14 mouse cellular contexts compared by ENCODE assay signal in the genomic region with DNA sequence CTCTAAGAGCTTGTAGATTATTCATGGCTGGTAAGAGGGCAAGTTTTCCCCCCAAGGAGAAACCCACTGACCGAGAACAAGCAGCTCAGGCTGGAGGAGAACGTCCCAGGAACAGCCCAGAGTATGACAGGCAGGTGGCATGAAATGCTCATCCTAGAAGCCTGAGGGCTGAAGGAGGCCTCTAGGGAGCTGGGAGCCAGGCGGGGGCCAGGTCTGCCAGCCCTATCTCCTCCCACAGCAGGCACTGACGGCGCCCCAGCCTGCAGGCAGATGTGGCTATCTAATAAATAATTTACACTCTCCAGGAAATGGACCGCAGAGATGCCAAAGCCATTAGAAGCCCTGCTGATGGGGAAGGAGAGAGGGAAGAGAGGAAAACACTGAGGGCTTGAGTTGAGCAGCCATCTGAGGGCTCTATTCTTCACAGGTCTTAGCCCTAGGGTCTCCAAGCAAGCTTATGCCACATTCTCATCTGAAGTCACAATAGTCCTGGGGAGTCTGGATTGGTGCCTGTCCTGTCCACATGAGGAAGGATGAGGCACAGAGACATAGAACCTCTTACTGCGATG.
DNase-seq lines count a peak whose midpoint lies in the region; ATAC-seq lines count a peak whose summit lies in the region.
"Had no signal": no experiment of that assay in that cellular context is flagged by ENCODE, and none has a peak within 500 bp of the region (broad histone marks: within the 10 kb centered on the region; RNA-seq: fewer than 3 reads in every experiment).

No protein-coding gene starts in this region.

- H3K4me2 ChIP-seq in hindbrain, embryonic 12.5 days (replicated peaks), result no peak overlapping the region
- no peak overlapping the region for H3K4me2 ChIP-seq in midbrain, embryonic 11.5 days
- H3K4me2 ChIP-seq: heart, embryonic 11.5 days had no signal

- DNase-seq in left cerebral cortex, postnatal 4 days, result peak; percentile 51
- no peak for DNase-seq in left cerebral cortex, adult 9 months (ENCODE audit: low spot score in 2 of 2)
- DNase-seq in midbrain, embryonic 11.5 days (ENCODE audit: low spot score, missing footprints), result no peak
- DNase-seq in retina, postnatal 1 day, result peak; percentile 58
- DNase-seq in yolk sac, embryonic 10.5 days (ENCODE audit: low spot score), result no peak
- DNase-seq in urinary bladder, postnatal 25 days (ENCODE audit: low spot score), result no peak
- DNase-seq: adrenal gland, adult 2 months; cerebellum, postnatal 36 days; layer of hippocampus, adult 9-11 months; lung, adult 2 months; thymus, adult 18-20 months had no signal

- H3K27me3 ChIP-seq in hindbrain, embryonic 12.5 days, result no peaks in the 10 kb centered on the region
- H3K27me3 ChIP-seq in midbrain, embryonic 11.5 days (ENCODE audit: control insufficient read depth, insufficient read depth, low read length), result no peaks in the 10 kb centered on the region

- 46% methylated on average over 7 of the region's 7 CpGs for WGBS in hindbrain, embryonic 12.5 days
- WGBS in midbrain, embryonic 11.5 days, result 80% methylated on average over 7 of the region's 7 CpGs

- H3K27ac ChIP-seq in hindbrain, embryonic 12.5 days, result peak overlapping the region; percentile 41; the same call in 1 of the 2 replicates
- no peak overlapping the region for H3K27ac ChIP-seq in midbrain, embryonic 11.5 days (ENCODE audit: low read depth, low read length)

- no peaks in the 10 kb centered on the region for H3K9me3 ChIP-seq in hindbrain, embryonic 12.5 days (replicated peaks)
- peaks cover 1% of the 10 kb centered on the region; the same call in 1 of the 2 replicates for H3K9me3 ChIP-seq in midbrain, embryonic 11.5 days (ENCODE audit: control insufficient read depth, low read length)

- no peaks in the 10 kb centered on the region for H3K36me3 ChIP-seq in hindbrain, embryonic 12.5 days
- no peaks in the 10 kb centered on the region for H3K36me3 ChIP-seq in midbrain, embryonic 11.5 days (ENCODE audit: control insufficient read depth, insufficient read depth, low read length)

- no peak overlapping the region for H3K9ac ChIP-seq in hindbrain, embryonic 12.5 days
- no peak overlapping the region for H3K9ac ChIP-seq in midbrain, embryonic 11.5 days (ENCODE audit: low read length)

- no peak overlapping the region for H3K4me3 ChIP-seq in hindbrain, embryonic 12.5 days
- H3K4me3 ChIP-seq in midbrain, embryonic 11.5 days (ENCODE audit: low read depth, low read length), result no peak overlapping the region
- H3K4me3 ChIP-seq: erythroblast, embryonic 14.5 days had no signal

- intact Hi-C loops in left cerebral cortex, postnatal 4 days (cut with DNase I), result no loop called here

- ATAC-seq in hindbrain, embryonic 12.5 days (ENCODE audit: low FRiP score), result peak; percentile 82
- ATAC-seq in midbrain, embryonic 11.5 days (ENCODE audit: low FRiP score), result peak; percentile 64; the same call in 1 of the 2 replicates

- H3K4me1 ChIP-seq in hindbrain, embryonic 12.5 days, result peaks cover 26% of the 10 kb centered on the region
- no peaks in the 10 kb centered on the region for H3K4me1 ChIP-seq in midbrain, embryonic 11.5 days (ENCODE audit: control insufficient read depth, insufficient read depth, low read length)

Comparison
In these comparisons a context has a peak if more than half of its experiments do, and no peak if none do; other contexts are left out.
1. DNase-seq: peak in left cerebral cortex, postnatal 4 days (single experiment) and retina, postnatal 1 day (single experiment); none in left cerebral cortex, adult 9 months (0 of 2), midbrain, embryonic 11.5 days (single experiment), yolk sac, embryonic 10.5 days (single experiment) and urinary bladder, postnatal 25 days (single experiment).